ENCODE assay signal across 17 mouse cellular contexts in genomic region chr4:123046300-123046699, GRCm38 (mm10). TPM values are rescaled to one million over a fixed set of nuclear protein-coding genes. Genes with fewer than 3 reads are reported as not detected.
DNase-seq lines count a peak whose midpoint lies in the region; ATAC-seq lines count a peak whose summit lies in the region.
"Had no signal": no experiment of that assay in that cellular context is flagged by ENCODE, and none has a peak within 500 bp of the region (broad histone marks: within the 10 kb centered on the region; RNA-seq: fewer than 3 reads in every experiment).

No protein-coding gene starts in this region.

- peak overlapping the region; percentile 69; the same call in 1 of the 2 replicates for H3K27ac ChIP-seq in embryonic facial prominence, embryonic 12.5 days
- H3K27ac ChIP-seq: heart, embryonic 15.5 days; midbrain, embryonic 13.5 days had no signal

- no peak overlapping the region for H3K9ac ChIP-seq in embryonic facial prominence, embryonic 12.5 days
- H3K9ac ChIP-seq: heart, embryonic 15.5 days; midbrain, embryonic 13.5 days had no signal

- H3K36me3 ChIP-seq in embryonic facial prominence, embryonic 12.5 days, result peaks cover 51% of the 10 kb centered on the region

- 0 out of 2 replicates have a peak, but pooled peaks have one; percentile 39 for ATAC-seq in embryonic facial prominence, embryonic 12.5 days (ENCODE audit: insufficient number of reproducible peaks, insufficient read depth, low FRiP score, low TSS enrichment)
- ATAC-seq: forebrain, postnatal 0 days; midbrain, embryonic 13.5 days had no signal

- 78% methylated on average over 3 of the region's 3 CpGs for WGBS in embryonic facial prominence, embryonic 12.5 days

- H3K27me3 ChIP-seq in embryonic facial prominence, embryonic 12.5 days, result no peaks in the 10 kb centered on the region
- H3K27me3 ChIP-seq: heart, embryonic 15.5 days; midbrain, embryonic 13.5 days had no signal

- H3K4me3 ChIP-seq in embryonic facial prominence, embryonic 12.5 days, result no peak overlapping the region
- H3K4me3 ChIP-seq: heart, embryonic 15.5 days; midbrain, embryonic 13.5 days had no signal

- DNase-seq in embryo, embryonic 10 days (ENCODE audit: low spot score), result peak; percentile 50
- no peak for DNase-seq in embryo, embryonic 9.5 days (ENCODE audit: extremely low spot score)
- DNase-seq in kidney, postnatal 10 days, result peak; percentile 44
- DNase-seq in lung, postnatal 10 days, result peak; percentile 45
- DNase-seq in spleen, postnatal 10 days (ENCODE audit: low spot score in 2 of 2), result no peak
- no peak for DNase-seq in layer of hippocampus, postnatal 36 days
- DNase-seq in layer of hippocampus, postnatal 10 days (ENCODE audit: low spot score in 2 of 2), result no peak
- DNase-seq: adrenal gland, postnatal 10 days; cerebellum, adult 2 months; forebrain, postnatal 0 days; thymus, postnatal 4 days had no signal

- no peaks in the 10 kb centered on the region for H3K9me3 ChIP-seq in embryonic facial prominence, embryonic 12.5 days
- H3K9me3 ChIP-seq: G1E; heart, embryonic 15.5 days; midbrain, embryonic 13.5 days had no signal

- peaks cover 14% of the 10 kb centered on the region for H3K4me1 ChIP-seq in embryonic facial prominence, embryonic 12.5 days

- H3K4me2 ChIP-seq in embryonic facial prominence, embryonic 12.5 days (replicated peaks), result no peak overlapping the region
- H3K4me2 ChIP-seq: heart, embryonic 15.5 days; liver, embryonic 11.5 days; midbrain, embryonic 13.5 days had no signal

RNA-seq across cellular contexts. Expression of gene Trit1, which starts 29.9 kb away (rescaled TPM):
- 21.3 and 23.4 TPM in 2 replicates for polyA plus RNA-seq in embryonic facial prominence, embryonic 12.5 days (2016; fragmentation: Nextera tagmentation; extraction: Ambion mirVana)
- total RNA-seq in layer of hippocampus, postnatal 36 days (2021), result 10 to 100 TPM; 23.5 to 26.0 TPM
- total RNA-seq in layer of hippocampus, postnatal 10 days (2021), result 10 to 100 TPM; 24.5 to 29.2 TPM

RNA-seq across cellular contexts. Expression of gene Mycl, which starts 50.8 kb away (rescaled TPM):
- polyA plus RNA-seq in embryonic facial prominence, embryonic 12.5 days (2016; fragmentation: Nextera tagmentation; extraction: Ambion mirVana), result 46.4 and 51.5 TPM in 2 replicates
- 10 to 100 TPM; 32.9 to 35.0 TPM for total RNA-seq in layer of hippocampus, postnatal 36 days (2021)
- total RNA-seq in layer of hippocampus, postnatal 10 days (2021), result 10 to 100 TPM; 53.5 to 59.1 TPM
- polyA plus RNA-seq: G1E had no signal

RNA-seq across cellular contexts. Expression of gene Bmp8b, which starts 58.7 kb away (rescaled TPM):
- 0.47 and 0.55 TPM in 2 replicates for polyA plus RNA-seq in embryonic facial prominence, embryonic 12.5 days (2016; fragmentation: Nextera tagmentation; extraction: Ambion mirVana)
- total RNA-seq in layer of hippocampus, postnatal 36 days (2021), result under 1 TPM in 1 of 2 experiments, not detected in 1; 0.42 TPM
- total RNA-seq in layer of hippocampus, postnatal 10 days (2021), result under 1 TPM; 0.42 to 0.71 TPM
- total RNA-seq: adrenal gland, postnatal 10 days; neutrophil, adult 5-6 weeks had no signal
- polyA plus RNA-seq: G1E had no signal

Comparison
In these comparisons a context has a peak if more than half of its experiments do, and no peak if none do; other contexts are left out.
1. DNase-seq: peak in embryo, embryonic 10 days (single experiment), kidney, postnatal 10 days (single experiment) and lung, postnatal 10 days (single experiment); none in embryo, embryonic 9.5 days (single experiment), spleen, postnatal 10 days (0 of 2), layer of hippocampus, postnatal 36 days (0 of 2) and layer of hippocampus, postnatal 10 days (0 of 2).